Mouse (Mus musculus) ovary, postnatal 14 days (tissue): ENCODE data around the gene Srcin1.

Experiments used
- DNase-seq: peaks from one replicate; pipeline ENCODE4 v3.0.0; 2022; ENCODE audit warnings: low spot score

Srcin1 gene

GRCm38 (mm10) chr11:97532354-97532753 is 43.6 kb downstream of the Srcin1 start:
- no peak for DNase-seq

- DNase-seq = peak; percentile 81
These were observed 44.4 kb downstream of the Srcin1 start for GRCm38 (mm10) chr11:97531381-97532260.

- no peak for DNase-seq
These were observed 45.0 kb downstream of the Srcin1 start for GRCm38 (mm10) chr11:97530961-97531360.

- DNase-seq = no peak
These were observed 45.9 kb downstream of the Srcin1 start for GRCm38 (mm10) chr11:97530069-97530468.

GRCm38 (mm10) chr11:97528282-97528808 is 47.6 kb downstream of the Srcin1 start:
- DNase-seq = no peak

- DNase-seq = no peak
These were observed 50.7 kb downstream of the Srcin1 start for GRCm38 (mm10) chr11:97525313-97525712.

- DNase-seq = no peak
These were observed 51.7 kb downstream of the Srcin1 start for GRCm38 (mm10) chr11:97524306-97524705.

GRCm38 (mm10) chr11:97523827-97524261 is 52.1 kb downstream of the Srcin1 start:
- no peak for DNase-seq

- DNase-seq = no peak
These were observed 52.9 kb downstream of the Srcin1 start for GRCm38 (mm10) chr11:97523107-97523506.

- no peak for DNase-seq
These were observed 54.1 kb downstream of the Srcin1 start for GRCm38 (mm10) chr11:97521741-97522474.

GRCm38 (mm10) chr11:97520541-97520940 is 55.4 kb downstream of the Srcin1 start:
- DNase-seq = no peak

GRCm38 (mm10) chr11:97513066-97513465 is 62.9 kb downstream of the Srcin1 start:
- DNase-seq = no peak

- DNase-seq = no peak
These were observed 63.5 kb downstream of the Srcin1 start for GRCm38 (mm10) chr11:97512511-97512910.

GRCm38 (mm10) chr11:97511661-97512369 is 64.2 kb downstream of the Srcin1 start:
- no peak for DNase-seq

- DNase-seq = peak; percentile 72
These were observed 64.9 kb downstream of the Srcin1 start for GRCm38 (mm10) chr11:97510966-97511660.

- DNase-seq = no peak
These were observed 66.1 kb downstream of the Srcin1 start for GRCm38 (mm10) chr11:97509715-97510485.

GRCm38 (mm10) chr11:97509058-97509457 is 66.9 kb downstream of the Srcin1 start:
- no peak for DNase-seq

GRCm38 (mm10) chr11:97508198-97508597 is 67.8 kb downstream of the Srcin1 start:
- no peak for DNase-seq

- DNase-seq = no peak
These were observed 69.7 kb downstream of the Srcin1 start for GRCm38 (mm10) chr11:97506331-97506730.

GRCm38 (mm10) chr11:97505784-97506183 is 70.2 kb downstream of the Srcin1 start:
- no peak for DNase-seq

- DNase-seq = no peak
These were observed 73.1 kb downstream of the Srcin1 start for GRCm38 (mm10) chr11:97502846-97503245.
